Mouse (Mus musculus) megakaryocyte, embryonic 14.5 days (primary cell): Measurements from ENCODE around the gene Trim69. TPM values are rescaled to one million over a fixed set of nuclear protein-coding genes. Genes with fewer than 3 reads are reported as not detected.
A peak's percentile ranks its signal among the peaks of the same experiment; 100 is the strongest.

ENCODE experiments used
- H3K27me3 ChIP-seq: replicated peaks from 2 replicates; pipeline ENCODE3; 2012; ENCODE audit warnings: inconsistent platforms
- H3K36me3 ChIP-seq: replicated peaks from 2 replicates; pipeline ENCODE3; 2012; ENCODE audit warnings: low read length, inconsistent platforms, mixed read lengths
- H3K4me1 ChIP-seq: 2 replicates; pipeline ENCODE4 v1.6.1; 2012; ENCODE audit warnings: inconsistent platforms
- H3K4me3 ChIP-seq: replicated peaks from 2 replicates; pipeline ENCODE3; 2012; ENCODE audit warnings: moderate library complexity, mild to moderate bottlenecking, inconsistent platforms
- H3K9me3 ChIP-seq: 2 replicates; pipeline ENCODE4 v1.6.1; 2012; ENCODE audit warnings: inconsistent platforms
- FLI1 ChIP-seq: IDR thresholded peaks from 2 replicates; pipeline ENCODE4 v1.6.1; 2012; ENCODE audit warnings: low read length, inconsistent platforms, mixed read lengths
- GATA1 ChIP-seq: IDR thresholded peaks from 3 replicates; pipeline ENCODE4 v1.6.1; 2012; ENCODE audit warnings: mixed read lengths, low read length, inconsistent platforms, borderline replicate concordance
- polyA plus RNA-seq: library from polyadenylated mRNA; stranded (reverse); fragments of >175 nt; gene quantifications from 2 replicates; pipeline ENCODE4 v1.2.3, GENCODE M21; 2012; ENCODE audit warnings: low replicate concordance; ENCODE audit not compliant: insufficient read depth

Trim69 gene
- polyA plus RNA-seq: not detected in 2 replicates

GRCm38 (mm10) chr2:122160680-122161079, at the start of gene Trim69:
Trim69 (plus strand) TSS chr2:122160700.
- Histone ChIP-seq H3K9me3 (no peaks in the 10 kb centered on the region), H3K36me3 (peaks cover 6% of the 10 kb centered on the region), H3K4me1 (peaks cover 55% of the 10 kb centered on the region), H3K4me3 (no peak within 1 kb of the TSS), H3K27me3 (no peaks in the 10 kb centered on the region)
- TF ChIP-seq FLI1: no peak
- no peak for TF ChIP-seq GATA1

GRCm38 (mm10) chr2:122116888-122117287, 43.6 kb upstream of the Trim69 start:
- peaks cover 26% of the 10 kb centered on the region for H3K4me1 ChIP-seq
- H3K4me3 ChIP-seq: peak overlapping the region; percentile 38
- peaks cover 24% of the 10 kb centered on the region for H3K36me3 ChIP-seq
- H3K27me3 ChIP-seq: no peaks in the 10 kb centered on the region
- no peaks in the 10 kb centered on the region for H3K9me3 ChIP-seq
- TF ChIP-seq GATA1 (no peak), FLI1 (no peak)

GRCm38 (mm10) chr2:122117961-122118958, 42.2 kb upstream of the Trim69 start, which contains the start of gene Spg11:
Spg11 (minus strand) TSS chr2:122118386.
- Histone ChIP-seq H3K4me3 (peak within 1 kb of the TSS; percentile 98), H3K36me3 (peaks cover 15% of the 10 kb centered on the region), H3K4me1 (peaks cover 31% of the 10 kb centered on the region), H3K27me3 (no peaks in the 10 kb centered on the region), H3K9me3 (no peaks in the 10 kb centered on the region)
- no peak for TF ChIP-seq GATA1
- TF ChIP-seq FLI1: peak; percentile 44; the same call in 1 of the 2 replicates

GRCm38 (mm10) chr2:122125680-122126572, 34.6 kb upstream of the Trim69 start:
- no peak for TF ChIP-seq GATA1
- TF ChIP-seq FLI1: no peak
- Histone ChIP-seq H3K4me1 (peaks cover 46% of the 10 kb centered on the region), H3K27me3 (peaks cover 44% of the 10 kb centered on the region), H3K36me3 (no peaks in the 10 kb centered on the region), H3K9me3 (no peaks in the 10 kb centered on the region), H3K4me3 (peak overlapping the region; percentile 60)

- Histone ChIP-seq H3K4me1 (peaks cover 43% of the 10 kb centered on the region), H3K27me3 (peaks cover 44% of the 10 kb centered on the region), H3K9me3 (no peaks in the 10 kb centered on the region), H3K4me3 (no peak overlapping the region), H3K36me3 (no peaks in the 10 kb centered on the region)
- TF ChIP-seq FLI1: no peak
- TF ChIP-seq GATA1: no peak
These were observed 33.6 kb upstream of the Trim69 start for GRCm38 (mm10) chr2:122126765-122127347.

- TF ChIP-seq FLI1 (no peak), GATA1 (no peak)
- Histone ChIP-seq H3K4me1 (peaks cover 41% of the 10 kb centered on the region), H3K36me3 (no peaks in the 10 kb centered on the region), H3K9me3 (no peaks in the 10 kb centered on the region), H3K4me3 (peak overlapping the region; percentile 40), H3K27me3 (peaks cover 44% of the 10 kb centered on the region)
These were observed 32.9 kb upstream of the Trim69 start for GRCm38 (mm10) chr2:122127635-122128034.

GRCm38 (mm10) chr2:122132078-122132477, 28.4 kb upstream of the Trim69 start:
- H3K4me3 ChIP-seq: no peak overlapping the region
- H3K36me3 ChIP-seq: no peaks in the 10 kb centered on the region
- peaks cover 30% of the 10 kb centered on the region for H3K27me3 ChIP-seq
- peaks cover 5% of the 10 kb centered on the region for H3K9me3 ChIP-seq
- no peak for TF ChIP-seq GATA1
- TF ChIP-seq FLI1: no peak
- peaks cover 16% of the 10 kb centered on the region for H3K4me1 ChIP-seq

- H3K36me3 ChIP-seq: no peaks in the 10 kb centered on the region
- peaks cover 14% of the 10 kb centered on the region for H3K4me1 ChIP-seq
- TF ChIP-seq FLI1 (no peak), GATA1 (no peak)
- H3K9me3 ChIP-seq: peaks cover 5% of the 10 kb centered on the region
- H3K27me3 ChIP-seq: peaks cover 24% of the 10 kb centered on the region
- no peak overlapping the region for H3K4me3 ChIP-seq
These were observed 27.9 kb upstream of the Trim69 start for GRCm38 (mm10) chr2:122132618-122133017.

GRCm38 (mm10) chr2:122137839-122138465, 22.5 kb upstream of the Trim69 start:
- Histone ChIP-seq H3K36me3 (no peaks in the 10 kb centered on the region), H3K4me1 (peaks cover 18% of the 10 kb centered on the region), H3K9me3 (peaks cover 5% of the 10 kb centered on the region), H3K4me3 (peak overlapping the region; percentile 6), H3K27me3 (no peaks in the 10 kb centered on the region)
- TF ChIP-seq GATA1: no peak
